Mouse (Mus musculus): Measurements from ENCODE around the gene Trim65. TPM values are rescaled to one million over a fixed set of nuclear protein-coding genes. Genes with fewer than 3 reads are reported as not detected.
"Not testable (repeated sequence)": the region's sequence is repeated elsewhere in the genome, so short reads cannot be mapped to it uniquely, and the experiment has no call there.

Trim65 gene
- polyA plus RNA-seq, 1 experiment, result 6.2 TPM

DNA sequence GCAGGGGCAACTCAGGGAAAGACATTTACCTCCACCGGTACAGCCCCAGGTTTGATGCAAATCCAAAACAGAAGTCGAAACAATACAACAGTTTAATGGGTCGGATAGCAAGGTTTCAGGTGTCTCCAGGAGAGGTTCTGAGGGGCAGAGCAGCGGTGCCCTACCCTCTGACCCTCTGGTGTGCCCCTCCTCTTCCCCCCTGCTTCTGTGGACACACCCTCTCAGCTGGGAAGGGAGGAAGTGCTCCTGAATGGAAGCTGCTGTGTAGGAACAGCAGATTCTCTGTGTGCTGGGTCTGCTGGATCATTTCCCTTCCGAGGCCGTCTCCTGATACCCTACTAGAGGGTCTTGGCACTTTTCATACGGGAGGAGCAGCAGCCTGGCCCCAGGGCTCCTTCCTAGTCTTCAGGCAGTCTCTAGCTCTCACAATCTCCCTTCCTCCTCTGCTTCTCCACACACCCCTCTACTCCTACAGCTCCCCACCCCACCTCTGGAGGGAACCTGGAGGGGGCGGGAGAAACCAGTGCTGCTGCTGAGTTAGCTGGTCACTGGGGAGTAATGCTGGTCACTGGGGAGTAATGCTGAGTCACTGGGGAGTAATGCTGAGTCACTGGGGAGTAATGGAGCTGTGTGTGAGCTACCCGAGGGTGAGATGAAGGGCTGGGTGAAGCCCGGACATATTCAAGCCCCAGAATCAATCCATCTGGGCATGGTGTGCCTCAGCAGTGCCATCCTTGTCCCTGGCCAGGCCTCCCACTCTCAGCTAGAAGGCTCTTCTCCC, 11.5 kb upstream of the Trim65 start:
- DNase-seq (ENCODE audit: extremely low spot score in 1 of 2, low spot score in 1 of 2), result no peak

GRCm38 (mm10) chr11:116138468-116139138, 7.7 kb upstream of the Trim65 start, which contains the start of gene Mrpl38:
Gene Mrpl38, minus strand, starts transcription at chr11:116138868.
- DNase-seq (ENCODE audit: extremely low spot score in 1 of 2, low spot score in 1 of 2), result peak; percentile 78 to 85

DNA sequence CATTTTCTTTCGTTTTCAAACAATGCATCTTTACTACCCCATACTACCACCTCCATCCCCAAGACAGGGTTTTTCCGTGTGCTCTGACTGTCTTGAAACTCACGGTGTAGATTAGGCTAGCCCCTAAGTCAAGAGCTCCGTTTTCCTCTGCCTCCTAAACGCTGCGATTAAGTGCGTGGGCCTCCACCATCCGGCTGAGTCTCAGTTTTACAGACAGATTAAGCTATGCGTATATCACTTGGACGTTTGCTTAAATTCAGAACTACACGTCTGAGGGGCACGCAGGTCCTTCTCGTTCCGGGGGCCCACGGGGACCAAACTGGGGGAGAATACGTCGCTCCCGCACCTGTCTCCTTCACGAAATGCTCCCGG, 7.2 kb upstream of the Trim65 start:
- DNase-seq (ENCODE audit: extremely low spot score in 1 of 2, low spot score in 1 of 2), result no peak

DNA sequence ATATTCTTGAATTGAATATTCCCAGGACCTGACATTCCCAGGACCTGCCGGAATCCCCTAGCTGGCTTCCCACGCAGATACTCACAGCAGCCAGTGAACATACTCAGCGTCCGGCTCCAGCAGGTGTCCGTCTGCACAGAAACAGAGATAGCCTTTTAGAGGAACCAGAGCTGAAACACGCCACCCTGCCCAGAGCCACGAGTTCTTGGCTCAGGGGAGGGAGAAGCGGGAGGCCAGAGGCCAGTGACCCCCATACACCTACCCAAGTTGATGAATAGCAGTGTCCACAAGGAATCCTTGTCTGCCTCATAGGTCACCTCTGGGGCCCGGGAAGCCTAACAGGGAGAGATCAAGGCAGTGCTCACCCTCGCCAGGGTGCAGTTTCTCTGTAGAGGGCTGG, 3.2 kb upstream of the Trim65 start:
- DNase-seq (ENCODE audit: extremely low spot score in 1 of 2, low spot score in 1 of 2), result no peak

DNA sequence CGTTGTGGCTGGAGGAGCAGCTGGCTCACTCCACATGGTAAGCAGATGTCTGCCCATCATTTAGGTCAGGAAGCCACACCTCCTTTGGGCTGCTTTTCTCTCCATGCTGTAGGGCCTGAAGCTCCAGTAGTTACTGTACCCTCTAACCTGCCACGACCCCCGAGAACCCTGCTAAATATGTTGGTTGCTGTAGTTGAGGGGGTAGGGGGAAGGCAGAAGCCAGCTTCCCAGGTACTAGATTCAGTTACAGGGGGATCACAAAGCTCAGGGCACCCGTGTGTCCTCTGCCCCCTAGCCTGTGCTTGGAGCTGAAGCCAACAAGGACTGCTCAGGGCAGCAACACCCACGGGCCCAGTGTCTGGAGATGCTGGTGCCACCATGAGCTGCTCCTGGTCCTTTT, 2.6 kb upstream of the Trim65 start:
- DNase-seq (ENCODE audit: extremely low spot score in 1 of 2, low spot score in 1 of 2), result no peak

DNA sequence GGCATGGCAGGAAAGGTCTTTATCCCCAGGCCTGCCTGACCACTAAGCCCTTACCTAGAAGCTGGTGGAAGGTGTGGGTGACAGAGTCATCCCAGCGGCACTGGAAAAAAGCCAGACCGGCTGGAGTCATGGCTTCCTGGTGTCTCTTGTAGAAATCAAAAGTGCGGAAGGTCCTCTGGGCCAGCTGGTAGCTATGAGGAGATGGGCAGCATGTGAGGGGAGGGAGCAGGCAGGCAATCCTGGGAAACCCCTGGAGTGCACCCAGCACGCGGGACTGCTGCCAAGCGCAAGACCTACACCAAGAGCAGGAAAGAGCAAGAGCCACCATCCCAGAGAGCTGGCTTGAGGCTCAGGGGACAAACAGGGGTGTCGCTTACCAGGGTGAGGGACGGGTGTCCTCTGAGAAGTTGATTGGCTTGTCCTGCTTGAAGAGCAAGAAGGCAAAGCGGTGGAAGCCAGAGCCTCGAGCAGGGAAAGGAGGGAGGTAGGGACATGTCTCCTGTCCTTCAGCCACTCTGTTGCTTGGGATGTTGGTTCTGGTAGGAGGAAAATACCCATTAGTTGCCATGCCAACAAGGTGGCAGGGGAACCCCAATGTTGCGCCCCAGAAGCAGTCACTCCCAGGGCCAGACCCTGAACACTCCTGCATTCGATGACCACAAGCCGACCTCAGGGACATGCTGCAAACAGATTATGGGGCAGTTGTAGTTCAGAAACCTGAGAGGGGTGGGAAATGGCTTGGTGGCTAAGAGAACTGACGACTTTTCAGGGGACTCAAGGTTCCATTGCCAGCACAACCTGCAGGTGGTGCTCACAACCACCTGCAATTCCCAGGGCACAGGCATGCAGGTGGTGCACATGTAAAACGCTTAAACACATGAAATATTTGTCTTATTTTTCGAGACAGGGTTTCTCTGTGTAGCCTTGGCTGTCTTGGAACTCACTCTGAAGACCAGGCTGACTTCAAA, 1.7 kb upstream of the Trim65 start:
- DNase-seq (ENCODE audit: extremely low spot score in 1 of 2, low spot score in 1 of 2), result no peak

GRCm38 (mm10) chr11:116131349-116132170, 632 bp upstream of the Trim65 start:
- DNase-seq (ENCODE audit: extremely low spot score in 1 of 2, low spot score in 1 of 2), result no peak

DNA sequence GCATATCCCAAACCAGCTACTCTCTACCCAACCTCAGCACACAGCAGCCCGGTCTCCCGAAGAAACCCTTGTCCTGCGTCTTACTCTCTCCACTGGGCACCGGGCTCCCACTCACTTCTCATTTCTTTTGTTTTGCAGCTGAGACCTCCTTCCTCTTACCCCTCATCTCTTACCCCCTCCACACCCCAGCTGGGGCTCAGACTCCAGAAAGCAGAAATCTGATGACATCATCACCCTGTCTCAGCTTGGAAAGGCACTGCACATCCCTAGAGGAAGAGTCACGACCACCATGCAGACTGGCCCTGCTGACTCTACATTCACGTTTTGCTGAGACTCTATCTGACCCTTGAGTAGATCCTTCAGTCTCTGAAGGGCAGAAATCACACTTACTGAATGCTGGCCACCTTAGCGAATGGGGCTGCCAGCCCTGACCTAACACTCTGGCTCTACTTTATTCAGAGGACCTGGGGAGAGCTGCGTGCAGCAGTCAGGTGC, 888 bp downstream of the Trim65 start:
- no peak for DNase-seq (ENCODE audit: extremely low spot score in 1 of 2, low spot score in 1 of 2)

DNA sequence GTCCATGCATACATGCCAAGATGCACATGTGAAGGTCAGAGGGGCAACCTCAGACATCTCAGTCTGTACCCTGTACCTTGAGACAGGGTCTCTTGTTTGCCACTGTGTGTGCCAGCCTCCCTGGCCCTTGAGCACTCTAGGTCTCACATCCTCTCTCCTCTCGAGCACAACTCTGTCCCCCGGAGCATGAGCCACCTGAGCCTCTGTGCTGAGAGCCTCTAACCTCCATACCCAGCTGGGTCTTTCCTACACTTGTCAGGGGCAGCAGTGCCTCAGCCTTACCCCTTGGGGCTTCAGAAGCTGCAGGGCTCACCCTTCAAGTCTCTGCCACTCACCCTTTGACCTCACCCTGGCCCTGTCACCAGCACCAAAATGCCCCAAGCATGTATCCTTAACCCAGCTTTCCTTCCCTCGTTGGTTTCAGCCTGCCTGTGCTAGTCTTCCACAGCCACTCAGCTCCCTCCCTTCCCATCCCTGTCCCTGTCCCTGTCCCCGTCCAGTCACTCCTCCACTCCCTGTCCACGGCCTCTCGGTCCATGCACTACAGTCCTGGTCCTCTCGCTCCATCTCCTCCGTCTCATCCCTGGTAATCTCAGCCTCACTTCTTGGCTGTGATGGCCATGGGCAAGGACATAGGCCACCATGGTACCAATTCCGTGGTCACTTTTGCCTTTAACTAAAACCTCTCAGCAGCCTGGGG, 1.7 kb downstream of the Trim65 start:
- DNase-seq (ENCODE audit: extremely low spot score in 1 of 2, low spot score in 1 of 2), result no peak

GRCm38 (mm10) chr11:116127986-116128385, 2.9 kb downstream of the Trim65 start:
- no peak for DNase-seq (ENCODE audit: extremely low spot score in 1 of 2, low spot score in 1 of 2)

DNA sequence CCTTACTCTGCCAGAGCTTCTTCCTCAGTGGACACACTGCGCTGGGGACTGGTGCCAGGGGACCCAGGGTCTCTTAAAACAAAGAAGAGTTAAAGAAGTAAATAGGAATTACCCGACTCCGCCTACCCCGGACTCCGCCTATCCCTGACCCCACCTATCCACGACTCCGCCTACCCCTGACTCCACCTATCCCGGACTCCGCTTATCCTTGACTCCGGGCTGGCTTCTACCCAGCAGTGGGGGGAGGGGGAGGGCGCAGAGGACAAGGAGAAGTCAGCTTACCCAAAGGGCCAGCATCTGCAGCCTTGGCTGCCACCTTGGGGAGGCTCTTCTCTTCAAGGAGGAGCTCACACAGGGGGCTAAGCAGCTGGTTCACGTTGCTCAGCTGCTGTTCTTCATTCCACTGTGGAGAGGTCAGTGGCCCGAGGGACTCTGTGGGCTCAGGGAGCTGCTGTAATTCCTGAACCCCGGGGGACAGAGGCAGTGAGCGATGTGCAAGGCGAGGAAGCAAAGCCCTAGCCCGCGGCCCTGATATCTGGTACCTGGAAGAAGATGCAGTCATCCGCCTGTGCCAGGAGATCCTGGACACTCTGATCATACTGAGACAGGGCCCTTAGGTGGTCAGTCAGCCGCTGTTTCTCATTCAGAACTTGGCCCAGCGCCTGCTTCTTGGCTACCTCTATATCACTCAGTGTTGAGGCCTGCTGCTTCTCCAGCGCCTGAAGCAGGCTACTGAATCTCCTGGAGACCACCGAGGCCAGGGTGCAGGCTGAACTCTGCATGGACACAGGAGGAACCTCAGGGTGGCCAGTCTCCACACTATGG, 3.6 kb downstream of the Trim65 start, which contains the start of gene Trim47:
TSS of gene Trim47 (minus strand) at position 55 of the 825 bp plus-strand sequence.
- DNase-seq (ENCODE audit: extremely low spot score in 1 of 2, low spot score in 1 of 2), result no peak

DNA sequence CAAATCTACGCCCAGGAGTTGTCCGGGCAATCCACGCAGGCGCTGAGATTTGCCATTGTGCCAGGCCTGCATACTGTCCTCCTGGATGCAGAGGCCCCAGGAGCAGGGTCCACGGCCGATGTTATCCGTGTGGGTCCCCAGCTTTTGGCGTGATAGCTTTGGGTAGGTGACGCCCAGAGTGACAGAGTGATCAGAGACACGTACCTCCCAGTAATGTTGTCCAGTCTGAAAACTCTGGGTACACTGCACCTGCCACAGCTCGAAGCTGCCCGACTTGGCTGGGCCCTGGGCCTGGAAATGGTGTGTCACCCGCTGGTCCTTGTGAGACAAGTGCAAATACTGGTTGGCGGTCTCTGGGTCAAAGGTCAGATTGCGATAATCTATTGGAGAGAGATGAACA, 4.7 kb downstream of the Trim65 start:
- DNase-seq (ENCODE audit: extremely low spot score in 1 of 2, low spot score in 1 of 2), result no peak

GRCm38 (mm10) chr11:116121731-116122245, 9.1 kb downstream of the Trim65 start:
- not testable (repeated sequence) for DNase-seq (ENCODE audit: extremely low spot score in 1 of 2, low spot score in 1 of 2)

GRCm38 (mm10) chr11:116117819-116118218, 13.1 kb downstream of the Trim65 start:
- no peak for DNase-seq (ENCODE audit: extremely low spot score in 1 of 2, low spot score in 1 of 2)

DNA sequence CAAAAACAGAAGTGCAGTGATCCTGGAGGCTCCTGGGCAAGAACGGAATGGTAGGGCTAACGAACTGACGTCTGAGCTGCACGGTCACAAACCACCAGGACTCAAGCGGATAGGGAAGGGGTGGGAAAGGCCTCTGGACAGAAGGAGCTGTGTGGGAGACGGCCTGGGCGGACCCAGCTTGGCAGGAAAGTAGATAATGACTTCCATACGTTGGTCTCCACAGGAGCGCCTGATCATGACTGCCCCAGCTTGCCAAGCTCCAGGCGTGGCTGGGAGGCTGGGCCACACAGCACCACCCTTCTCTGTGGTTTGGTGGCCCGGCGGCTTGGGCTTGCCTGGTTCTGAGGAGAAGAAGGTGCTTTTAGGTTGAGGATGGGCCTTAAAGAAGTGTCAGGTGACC, 13.7 kb downstream of the Trim65 start:
- no peak for DNase-seq (ENCODE audit: extremely low spot score in 1 of 2, low spot score in 1 of 2)

DNA sequence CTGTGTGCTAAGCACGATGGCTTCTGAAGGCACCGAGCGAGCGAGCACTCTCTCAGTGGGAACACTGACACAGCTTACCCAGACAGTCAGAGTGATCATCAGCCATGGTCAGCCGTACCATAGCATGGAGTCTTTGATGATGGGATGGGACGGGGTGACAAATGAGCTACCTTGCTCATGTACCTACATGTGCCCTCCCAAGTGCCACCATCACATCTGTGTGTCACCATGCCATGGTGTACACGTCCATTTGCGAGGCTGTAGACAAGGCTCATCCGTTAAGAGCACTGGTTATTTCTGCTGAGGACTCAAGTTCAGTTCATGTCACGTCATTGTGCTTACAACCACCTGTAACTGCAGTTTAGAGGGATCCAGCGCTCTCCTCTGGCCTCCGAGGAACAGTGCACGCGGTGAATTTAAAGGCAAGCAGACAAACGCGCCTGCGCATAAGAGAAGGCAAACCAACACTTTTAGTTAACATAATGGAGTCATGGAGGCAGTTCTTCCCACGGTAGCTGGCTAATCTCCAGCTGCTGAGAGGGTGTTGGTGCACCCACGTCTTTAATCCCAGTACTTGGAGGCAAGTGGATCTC, 19.2 kb downstream of the Trim65 start:
- no peak for DNase-seq (ENCODE audit: extremely low spot score in 1 of 2, low spot score in 1 of 2)

DNA sequence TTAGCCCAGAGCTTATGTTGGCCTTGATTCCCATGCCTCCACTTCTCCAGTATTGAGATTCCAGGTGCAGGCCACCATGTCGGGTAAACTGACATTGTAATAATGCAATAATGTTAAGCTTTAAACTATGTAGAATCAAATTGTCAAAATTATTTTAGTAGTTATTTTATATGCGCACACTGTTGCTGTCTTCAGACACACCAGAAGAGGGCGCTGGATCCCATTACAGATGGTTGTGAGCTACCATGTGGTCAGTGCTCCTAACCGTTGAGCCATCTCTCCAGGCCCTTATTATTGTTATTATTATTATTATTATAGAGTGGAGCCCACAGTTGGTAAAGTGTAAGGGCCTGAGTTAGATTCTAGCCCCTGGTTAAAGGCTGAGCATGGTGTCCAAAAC, 19.9 kb downstream of the Trim65 start:
- no peak for DNase-seq (ENCODE audit: extremely low spot score in 1 of 2, low spot score in 1 of 2)

DNA sequence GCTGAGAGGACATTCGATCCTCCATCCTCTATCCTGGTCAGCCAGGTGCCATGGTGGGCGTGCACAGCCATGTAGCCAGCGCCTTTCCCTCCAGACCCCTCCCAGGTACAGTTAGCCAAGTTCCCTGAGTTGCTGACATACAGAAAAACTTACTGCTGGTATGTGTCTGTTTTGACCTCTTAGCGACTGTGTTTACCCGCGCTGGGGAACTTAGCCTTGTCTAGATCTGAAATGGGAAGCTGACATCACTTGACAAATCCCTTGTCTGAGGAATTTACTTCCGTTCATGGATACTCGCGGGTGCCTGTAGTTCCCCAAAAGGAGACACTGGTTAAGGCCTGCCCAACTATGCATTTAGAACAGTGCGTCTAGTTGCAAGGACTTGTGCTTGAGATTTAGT, 20.4 kb downstream of the Trim65 start:
- no peak for DNase-seq (ENCODE audit: extremely low spot score in 1 of 2, low spot score in 1 of 2)

All from frontal cortex, adult 2 months (tissue).